Mouse (Mus musculus): ENCODE measurements at regions not wholly inside any gene's neighbourhood (a gene's known extent, or its start where the extent isn't known, plus 50 kb on each side); places are given as distances from the start of the nearest gene placed in this dataset.

DNA sequence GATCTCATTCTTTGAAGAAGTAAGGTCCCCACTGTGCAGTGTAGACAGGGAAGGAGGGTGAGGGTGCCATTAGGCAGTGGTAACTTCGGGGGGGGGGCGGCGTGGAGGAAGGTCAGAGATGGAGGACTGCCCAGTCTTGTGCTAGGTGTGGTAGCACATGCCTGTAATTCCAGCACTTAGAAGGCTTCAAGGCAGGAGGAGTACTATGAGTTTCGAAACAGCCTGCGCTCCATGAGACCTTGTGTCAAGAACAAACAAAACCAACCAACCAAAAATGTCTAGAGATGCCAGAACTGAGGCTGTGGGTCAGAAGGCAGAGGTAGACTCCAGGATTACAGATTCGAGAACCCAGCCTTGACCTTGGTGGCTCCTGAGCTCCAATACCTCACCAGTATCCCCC lies 130.8 kb downstream of the Pja1 start:
- DNase-seq (ENCODE audit: low spot score): no peak

DNA sequence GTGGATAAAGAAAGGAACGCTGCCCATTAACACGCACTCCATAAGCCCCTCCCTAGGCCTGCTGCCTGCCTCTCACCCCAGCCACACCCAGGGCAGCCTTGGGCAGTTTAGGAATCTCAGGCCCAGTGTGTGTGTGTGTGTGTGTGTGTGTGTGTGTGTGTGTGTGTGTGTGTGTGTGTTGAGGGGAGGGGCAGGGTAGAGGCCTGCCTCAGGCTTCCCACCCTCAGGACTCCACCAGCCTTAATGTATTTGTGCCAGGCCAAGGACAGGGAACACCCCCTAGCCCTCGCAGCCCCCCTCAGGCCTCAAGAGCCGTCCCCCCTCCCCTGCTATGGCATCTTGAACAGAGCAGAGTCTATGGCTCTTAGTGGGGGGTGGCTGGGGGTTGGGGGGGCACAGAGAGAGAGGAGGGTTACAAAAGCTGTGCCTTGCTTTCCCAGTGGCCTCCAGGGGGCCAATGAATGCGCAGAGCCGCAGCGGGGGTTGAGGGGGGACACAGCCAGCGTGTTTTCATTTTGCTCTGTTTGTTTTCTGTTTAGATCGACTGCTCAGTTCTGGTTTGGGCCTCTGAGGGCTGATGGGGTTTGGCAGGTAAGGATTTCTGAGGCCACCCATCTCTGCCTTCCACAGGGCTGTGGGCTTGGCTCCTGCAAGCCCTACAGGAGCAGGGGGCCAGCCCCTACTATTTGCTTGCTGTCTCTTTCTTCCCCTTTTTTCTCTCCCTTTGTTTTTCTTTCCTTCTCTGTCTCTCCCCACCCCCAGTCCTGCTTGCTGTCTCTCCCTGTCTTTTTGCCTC lies 131.8 kb downstream of the Pja1 start:
- no peak for DNase-seq (ENCODE audit: low spot score)

DNA sequence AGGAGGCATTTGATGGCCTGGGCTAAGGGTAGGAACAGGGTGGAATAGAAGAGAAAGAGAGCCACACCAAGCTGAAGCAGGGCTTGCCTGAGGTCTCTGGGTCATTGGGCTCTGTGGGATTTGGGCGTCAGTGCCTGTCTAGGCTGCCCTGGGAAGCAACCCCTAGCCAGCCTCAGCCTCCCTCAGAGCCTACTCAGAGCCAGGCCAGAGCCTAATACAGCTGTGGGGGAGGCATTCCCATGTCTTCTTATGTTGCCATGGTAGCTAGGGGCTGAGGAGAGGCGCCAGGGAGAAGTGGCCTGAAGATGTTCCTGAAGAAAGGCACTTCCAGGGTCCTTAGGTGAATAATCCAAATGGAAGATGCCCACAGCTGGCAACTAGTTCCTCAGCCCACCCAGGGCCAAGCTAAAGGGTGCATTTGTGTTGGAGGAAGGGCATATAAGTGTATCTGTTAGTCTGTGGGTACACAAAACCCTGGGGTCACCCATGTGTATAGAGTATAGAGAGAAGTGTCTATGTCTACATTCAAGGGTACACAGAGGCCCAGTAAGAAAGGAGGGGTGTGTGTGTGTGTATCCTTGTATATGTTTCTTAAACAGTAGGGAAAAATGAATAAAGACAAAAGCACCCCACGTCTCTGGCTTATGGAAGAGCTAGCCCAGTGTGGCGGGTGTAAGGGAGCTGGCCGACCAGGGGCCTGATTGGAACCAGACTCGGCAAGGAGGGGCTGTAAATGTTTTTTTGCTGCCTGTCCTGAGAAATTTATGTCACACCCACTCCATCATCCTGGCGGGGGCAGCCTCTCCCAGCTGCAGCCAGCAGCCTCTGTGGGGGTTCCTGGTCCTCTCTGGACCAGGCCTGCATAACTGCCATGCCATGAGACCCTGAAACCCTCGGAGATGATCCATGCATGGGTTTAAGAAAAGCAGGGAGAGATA lies 134.2 kb downstream of the Pja1 start:
- DNase-seq (ENCODE audit: low spot score): no peak

DNA sequence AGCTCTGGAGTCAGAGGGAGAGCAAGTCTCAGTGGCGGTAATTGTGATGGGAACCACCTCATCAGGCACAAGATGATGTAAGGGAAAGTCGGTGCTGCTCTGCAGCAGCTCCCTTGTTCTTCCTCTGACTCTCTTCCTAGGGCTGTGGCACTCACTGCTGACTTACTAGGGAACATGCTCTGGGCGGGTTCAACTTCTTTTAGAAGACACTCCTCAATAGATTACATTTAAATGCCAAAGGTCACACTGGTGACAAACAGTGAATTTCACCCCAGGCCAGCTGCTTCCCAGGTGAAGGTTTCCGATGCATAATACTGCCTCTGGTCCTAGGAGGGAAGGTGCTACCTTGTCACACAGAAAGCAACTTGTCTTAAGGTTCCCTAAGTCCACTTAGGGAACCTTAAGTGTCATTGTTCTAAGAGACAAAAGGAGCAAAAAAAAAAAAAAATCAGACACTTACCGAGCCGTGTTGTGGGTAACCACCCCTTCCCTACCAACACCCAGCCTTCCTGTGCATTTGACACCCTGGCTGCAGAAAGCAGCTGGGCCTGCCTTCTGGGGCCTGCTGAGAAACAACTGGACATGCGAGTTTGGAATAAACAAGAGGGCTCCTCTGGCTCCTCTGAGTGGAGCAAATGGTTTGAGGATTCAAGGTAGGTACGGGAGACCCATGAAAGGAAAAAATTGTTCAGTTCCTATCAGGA lies 135.0 kb downstream of the Pja1 start:
- DNase-seq (ENCODE audit: low spot score): no peak

DNA sequence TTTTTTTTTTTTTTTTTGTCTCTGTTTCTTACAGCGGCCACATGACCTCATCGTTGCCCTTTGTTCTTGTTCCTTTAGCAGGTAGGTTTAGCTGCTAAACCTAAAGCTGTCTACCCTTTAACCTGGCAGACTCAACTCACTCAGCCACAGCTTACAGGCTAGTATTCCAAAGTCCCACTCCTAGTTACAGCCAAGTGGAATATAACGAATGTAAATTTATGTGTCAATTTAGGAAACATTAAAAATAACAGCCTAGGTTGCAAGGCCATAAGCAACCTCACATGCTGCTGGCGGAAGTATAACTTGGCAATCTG lies 138.7 kb downstream of the Pja1 start:
- no peak for DNase-seq (ENCODE audit: low spot score)

DNA sequence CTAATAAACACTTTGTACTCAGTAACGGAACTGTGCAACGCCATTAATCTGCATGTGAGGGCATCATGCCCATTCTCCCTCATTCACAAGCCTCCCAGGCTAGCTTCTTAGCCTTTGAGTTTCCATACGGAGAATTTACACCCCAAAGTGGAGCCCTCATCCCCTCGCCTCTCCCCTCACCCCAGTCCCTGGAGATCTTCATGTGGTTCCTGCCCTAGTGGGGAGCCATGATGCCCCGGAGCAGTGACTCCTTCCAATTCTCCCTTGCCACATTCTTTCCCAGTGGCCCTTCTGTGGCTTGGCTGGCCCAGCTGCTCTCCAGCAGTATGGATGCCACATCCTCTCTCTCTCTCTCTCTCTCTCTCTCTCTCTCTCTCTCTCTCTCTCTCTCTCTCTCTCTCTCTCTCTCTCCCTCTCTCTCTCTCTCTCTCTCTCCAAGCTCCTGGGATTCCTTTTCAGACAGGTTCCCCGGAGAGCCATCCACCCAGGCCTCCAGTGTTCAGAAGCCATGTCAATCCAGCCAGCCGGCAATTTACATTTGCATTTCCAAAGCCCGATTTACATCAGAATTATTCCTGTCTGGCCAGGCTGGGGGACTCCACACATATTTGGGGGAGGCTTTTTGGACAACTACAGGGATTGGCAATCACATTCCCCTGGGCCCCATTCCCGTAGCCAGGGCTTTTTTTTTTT lies 139.2 kb downstream of the Pja1 start:
- no peak for DNase-seq (ENCODE audit: low spot score)

DNA sequence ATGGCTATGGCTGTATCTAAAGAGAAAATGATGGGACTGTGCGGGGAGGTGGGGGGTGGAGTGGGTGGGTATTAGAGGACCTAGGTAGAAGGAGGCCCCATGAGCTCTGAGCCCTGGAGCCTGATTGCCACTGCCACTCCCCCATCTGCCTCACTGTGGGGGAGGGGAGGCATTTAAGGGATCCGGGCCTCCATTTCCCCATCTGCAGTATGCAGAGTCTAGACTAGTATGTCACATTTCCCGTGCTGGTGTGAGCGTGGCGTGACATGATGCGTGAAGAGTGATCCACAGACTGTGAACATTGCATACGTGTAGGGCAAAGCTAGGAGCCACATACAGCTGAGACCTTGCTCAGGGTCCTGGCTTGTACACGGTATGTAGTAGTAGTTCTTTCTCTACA lies 140.7 kb downstream of the Pja1 start:
- DNase-seq (ENCODE audit: low spot score): no peak

DNA sequence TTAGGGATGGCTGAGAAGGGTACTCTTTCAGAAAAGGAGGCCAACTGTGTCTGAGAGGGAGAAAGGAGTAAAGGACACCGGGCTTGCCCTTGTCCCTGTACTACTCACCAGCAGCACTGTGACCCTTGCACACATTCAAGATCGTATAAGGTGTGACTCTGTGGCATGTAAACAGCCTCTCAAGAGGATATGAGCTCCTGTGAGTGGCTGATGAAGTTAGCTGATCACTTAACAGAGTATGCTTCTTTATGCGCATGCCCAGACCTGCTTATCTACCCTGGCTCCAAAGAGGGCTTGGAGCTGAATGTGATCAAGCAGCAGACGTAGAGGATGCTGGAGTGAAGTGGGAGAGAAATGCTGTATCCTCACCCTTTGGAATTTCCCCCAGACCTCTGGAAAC lies 142.5 kb downstream of the Pja1 start:
- no peak for DNase-seq (ENCODE audit: low spot score)

DNA sequence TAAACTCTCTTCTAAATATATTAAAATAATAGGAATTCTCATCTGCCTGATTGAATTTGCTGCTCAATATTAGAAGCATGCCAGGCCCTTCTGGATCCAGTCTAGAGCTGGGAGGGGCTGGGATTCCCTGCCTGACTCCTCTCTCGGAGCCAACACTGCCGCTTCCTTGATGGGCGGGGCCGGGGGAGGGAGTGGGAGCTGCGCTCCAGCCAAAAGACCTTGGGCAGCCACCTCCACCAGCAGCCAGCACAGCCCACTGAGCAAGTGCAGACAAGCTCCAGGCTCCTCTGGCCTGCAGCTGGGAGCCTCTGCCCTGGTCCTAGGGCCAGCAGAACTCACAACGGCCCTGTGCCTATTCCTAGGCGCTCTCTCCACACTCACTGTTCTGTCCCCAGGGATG lies 144.9 kb downstream of the Pja1 start:
- no peak for DNase-seq (ENCODE audit: low spot score)

DNA sequence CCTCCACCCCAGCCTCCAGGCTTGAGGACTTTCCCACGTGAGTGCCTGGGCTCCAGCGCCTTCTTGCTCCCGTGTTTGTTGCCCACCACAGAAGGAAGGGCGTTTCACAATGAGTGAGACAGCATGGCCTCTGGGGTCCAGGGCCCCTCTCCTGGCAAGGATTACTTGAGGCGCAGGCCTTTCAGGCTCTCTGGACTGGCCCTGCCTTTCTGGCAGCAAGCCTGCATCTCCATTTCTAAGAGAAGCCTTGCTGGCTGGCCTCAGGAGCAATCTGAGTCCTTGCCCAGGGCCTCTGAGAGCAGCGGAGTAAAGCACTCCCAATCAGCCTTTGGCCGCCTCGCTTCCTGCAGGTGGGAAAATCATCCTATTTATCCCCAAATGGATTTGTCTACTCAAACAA lies 145.6 kb downstream of the Pja1 start:
- no peak for DNase-seq (ENCODE audit: low spot score)

DNA sequence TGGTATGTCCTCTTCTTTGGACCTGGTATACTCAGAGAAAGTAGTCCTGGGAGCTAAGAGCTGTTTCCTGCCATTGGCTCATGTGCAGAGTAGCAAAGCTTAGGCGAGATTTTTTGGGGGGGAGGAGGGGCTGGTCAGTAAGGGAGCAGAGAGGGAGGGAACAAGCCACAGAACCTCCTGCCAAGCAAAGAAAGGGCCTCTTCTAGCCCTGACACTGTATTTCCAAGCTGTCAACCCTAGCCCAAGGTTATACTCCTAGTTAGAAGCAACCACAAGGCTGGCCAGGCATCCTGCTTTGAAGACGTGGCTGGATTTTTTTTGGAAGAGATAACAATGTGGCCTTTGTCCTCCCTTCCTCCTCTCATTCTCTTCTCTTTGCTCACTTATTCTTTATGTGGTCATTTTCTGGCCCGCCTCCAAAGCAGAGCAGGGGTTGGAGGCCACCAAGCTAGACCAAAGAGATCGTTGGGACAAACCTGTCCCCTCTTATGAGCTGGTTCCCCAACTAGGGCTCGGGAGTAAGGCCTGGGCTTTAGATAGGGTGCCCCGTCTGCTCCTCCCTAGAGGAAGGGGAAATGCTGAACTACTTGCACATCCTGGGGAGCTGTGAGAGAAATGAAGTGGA lies 146.4 kb downstream of the Pja1 start:
- DNase-seq (ENCODE audit: low spot score): no peak

DNA sequence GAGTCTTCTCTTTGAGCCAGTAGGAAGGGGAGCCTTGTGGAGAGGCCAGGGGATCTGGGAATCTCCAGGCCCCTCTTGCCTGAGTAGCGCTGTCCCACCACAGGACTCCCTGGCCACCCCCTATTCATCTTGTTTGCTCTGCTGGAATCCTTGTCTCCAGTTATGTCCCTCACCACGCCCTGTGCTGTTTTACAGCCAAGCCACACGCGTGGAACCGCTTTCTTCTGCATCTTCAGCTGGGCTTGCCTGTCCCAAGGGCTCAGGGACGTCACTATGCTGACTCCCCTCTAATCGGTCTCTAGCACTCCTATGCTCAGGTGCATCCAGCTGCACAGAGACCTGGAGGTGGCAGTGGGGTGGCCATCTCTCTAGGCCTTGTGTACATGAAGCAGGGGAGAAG lies 151.3 kb downstream of the Pja1 start:
- no peak for DNase-seq (ENCODE audit: low spot score)

DNA sequence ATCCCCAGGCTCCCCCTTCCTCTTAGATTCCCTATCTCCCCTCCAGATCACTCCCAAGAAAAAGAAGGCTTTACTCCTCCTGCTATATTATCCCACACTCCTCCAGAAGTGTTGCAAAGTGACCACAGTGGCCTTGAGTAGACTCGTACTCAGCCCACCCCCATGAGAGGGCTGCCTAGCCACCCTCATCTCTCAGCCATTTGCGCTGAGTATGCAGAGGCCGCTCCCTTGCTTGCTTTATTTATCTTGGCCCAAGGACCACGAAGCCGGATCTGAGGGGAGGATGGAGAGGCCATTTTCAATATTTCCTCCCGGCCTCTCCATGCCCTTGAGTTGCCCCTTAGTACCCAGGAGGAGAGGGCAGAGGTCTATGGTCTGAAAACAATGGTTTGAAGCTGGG lies 151.9 kb downstream of the Pja1 start:
- no peak for DNase-seq (ENCODE audit: low spot score)

DNA sequence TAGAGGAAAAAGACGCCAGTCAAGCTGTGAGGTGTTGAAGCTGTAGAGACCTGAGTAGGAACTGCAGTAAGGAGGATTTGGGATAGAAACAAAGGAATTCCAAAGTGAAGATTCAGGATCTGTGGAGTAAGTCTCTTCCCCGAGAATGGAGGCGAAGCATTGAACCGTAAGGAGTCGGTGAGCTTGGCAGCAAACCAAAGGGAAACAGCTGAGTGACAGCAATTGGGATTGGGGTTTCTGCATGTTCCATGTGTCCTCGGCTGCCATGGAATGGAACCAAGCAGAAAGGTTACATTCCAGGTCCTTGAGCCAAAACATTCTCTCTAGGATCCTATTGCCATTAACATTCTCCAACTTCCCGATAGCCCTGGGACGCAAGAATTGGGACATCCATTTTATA lies 152.9 kb downstream of the Pja1 start:
- no peak for DNase-seq (ENCODE audit: low spot score)

DNA sequence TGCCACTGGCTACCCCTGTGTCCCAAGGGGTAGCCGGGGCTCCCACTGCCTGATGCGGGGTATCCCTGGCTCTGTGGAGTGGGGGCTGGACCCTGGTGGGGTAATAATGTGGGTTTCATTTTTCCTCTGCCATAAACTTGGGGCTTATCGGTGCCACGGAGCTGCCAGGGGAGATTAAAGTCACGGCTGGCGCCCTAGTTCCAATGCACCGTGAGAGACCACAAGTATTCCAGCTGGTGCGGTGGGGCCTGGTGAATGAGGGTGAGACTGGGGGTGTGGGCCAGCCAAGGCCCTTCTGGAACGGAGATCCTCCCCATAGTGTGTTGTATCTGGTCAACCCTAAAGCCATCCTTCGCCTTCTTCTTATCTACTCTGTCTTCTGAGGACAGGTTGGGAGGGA lies 153.3 kb downstream of the Pja1 start:
- DNase-seq (ENCODE audit: low spot score): no peak

DNA sequence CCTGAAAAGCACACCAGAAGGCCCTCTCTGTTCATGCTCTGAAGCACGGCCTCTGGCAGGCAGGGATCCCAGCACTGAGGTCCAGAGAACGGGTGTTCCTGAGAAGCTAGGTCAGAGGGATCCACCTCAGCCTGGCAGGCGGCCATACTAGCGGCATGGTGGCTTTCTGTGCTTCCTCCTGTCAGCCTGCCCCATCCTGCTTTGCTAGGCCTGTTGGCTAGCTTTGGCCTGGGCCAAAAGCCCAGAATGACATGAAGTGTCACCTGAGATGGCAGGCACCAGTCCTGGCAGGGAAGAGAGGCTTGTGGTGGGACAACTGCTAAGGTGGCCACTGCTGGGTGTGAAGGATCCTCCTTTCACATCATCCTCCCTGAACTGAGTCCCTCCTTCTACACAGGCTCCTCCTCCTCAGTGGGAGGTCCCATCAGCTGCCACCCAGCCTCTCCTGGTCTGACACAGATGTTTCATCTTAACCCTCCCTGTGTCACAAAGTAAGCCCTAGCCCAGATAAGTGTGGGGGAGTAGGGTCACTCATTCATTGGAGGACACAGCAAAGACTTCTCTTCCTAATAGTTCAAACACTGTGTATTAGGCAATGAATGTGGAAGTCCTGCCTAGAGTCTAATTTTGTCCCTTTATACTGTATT lies 154.5 kb downstream of the Pja1 start:
- no peak for DNase-seq (ENCODE audit: low spot score)

DNA sequence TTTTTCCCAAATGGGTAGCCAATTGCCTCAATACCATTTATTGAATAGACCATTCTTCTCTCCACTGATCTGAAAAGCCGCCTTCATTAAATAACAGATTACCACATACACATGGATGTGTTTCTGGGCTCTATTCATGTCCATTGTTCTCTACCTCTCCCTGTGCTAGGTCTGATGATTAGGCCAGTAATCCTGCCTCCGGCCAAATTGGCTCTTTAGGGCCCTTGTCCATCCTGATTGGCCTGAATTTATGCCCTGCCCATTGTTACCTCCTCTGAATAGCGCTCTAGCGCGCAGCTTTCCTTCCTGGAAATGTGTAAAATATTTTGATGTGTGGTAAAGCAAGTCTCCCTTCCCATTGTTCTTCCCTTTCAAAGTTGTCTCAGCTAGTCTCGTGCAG lies 163.2 kb downstream of the Efnb1 start:
- DNase-seq (ENCODE audit: low spot score): no peak

DNA sequence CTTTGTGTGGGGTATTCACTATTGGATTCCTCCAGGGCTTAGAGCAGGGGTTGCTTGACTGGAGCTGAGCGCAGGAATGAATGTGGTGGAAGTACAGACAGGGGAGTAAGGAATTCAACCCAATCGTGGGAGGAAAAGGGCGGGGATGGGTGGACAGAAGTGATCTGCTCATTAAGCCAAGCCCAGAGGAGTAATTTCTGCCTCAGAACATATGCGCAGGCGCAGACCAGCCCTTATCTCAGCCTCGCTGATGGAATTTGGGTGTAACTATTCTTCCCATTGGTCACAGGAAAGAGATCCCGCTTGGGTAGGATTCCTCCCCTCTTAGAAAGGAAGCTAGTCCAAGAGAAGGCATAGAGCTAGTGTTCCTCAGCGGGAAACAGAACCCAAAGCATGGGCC lies 158.8 kb downstream of the Efnb1 start:
- DNase-seq (ENCODE audit: low spot score): no peak

DNA sequence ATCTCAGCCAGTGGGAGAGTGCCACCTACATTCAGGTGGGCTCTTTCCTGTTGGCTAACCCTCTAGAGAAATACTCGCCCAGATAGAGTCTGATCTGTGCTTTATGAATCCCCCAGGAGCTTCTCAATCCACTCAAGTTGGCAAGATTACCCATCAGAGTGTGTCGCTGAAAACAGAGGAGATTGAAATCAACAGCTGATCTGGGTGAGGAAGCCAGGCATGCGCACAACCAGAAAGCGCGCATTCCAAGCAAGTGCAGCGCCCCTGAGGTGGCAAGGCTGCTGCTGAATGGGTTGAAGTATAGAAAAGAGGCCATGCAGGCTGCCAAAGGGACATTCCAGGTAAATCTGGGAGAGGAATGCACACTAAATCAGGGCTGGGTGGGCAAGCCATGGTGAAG lies 158.0 kb downstream of the Efnb1 start:
- DNase-seq (ENCODE audit: low spot score): no peak

DNA sequence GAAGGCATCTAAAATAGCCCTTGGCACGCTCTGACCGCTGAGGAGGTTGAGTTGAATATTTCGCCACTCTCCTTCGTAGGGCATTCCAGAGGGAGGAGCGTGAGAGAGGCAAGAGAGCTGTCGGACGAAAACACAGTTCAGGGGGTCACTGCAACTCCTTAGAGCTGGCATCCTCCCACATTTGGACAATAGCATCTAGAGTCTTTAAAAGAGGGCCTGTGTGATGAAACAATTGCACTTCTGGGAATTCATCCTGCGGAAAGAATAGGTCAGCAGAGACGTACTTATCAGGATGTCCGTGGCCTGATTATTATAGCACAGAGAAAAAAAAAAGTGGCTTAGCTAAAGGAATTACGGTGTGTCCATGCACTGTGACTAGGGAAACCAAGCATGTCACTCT lies 156.8 kb downstream of the Efnb1 start:
- DNase-seq (ENCODE audit: low spot score): no peak

DNA sequence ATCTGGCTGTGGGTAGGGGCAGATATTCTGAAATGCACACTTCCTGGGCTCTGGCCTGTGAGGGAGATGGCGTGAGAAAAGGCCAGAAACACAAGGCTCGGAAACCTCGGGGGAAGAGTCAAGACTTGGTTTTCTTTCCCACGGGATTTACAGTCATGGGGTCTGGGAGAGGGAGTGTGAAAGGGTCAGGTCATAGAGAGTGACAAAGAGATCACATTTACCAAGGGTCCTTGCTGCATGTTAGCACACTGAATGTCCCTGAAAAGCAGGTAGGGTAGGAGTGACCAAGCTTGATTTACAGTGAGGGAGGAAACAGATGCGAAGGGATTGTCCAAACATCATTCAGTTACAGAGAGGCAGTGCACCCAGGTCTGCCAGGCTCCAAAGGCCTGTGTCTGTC lies 156.0 kb downstream of the Efnb1 start:
- DNase-seq (ENCODE audit: low spot score): no peak
